Mouse (Mus musculus) brain, embryonic 14.5 days (tissue): ENCODE measurements around the gene Ly6g5b.

ENCODE experiments used
- CTCF ChIP-seq: fragments of 200-500 bp; IDR thresholded peaks from 2 replicates; pipeline ENCODE4 v1.5.1; 2012; ENCODE audit warnings: inconsistent platforms, mild to moderate bottlenecking, moderate library complexity, borderline replicate concordance; ENCODE audit not compliant: insufficient read depth, insufficient read length; ENCODE audit errors: extremely low read depth
- POLR2A ChIP-seq: fragments of 200-500 bp; IDR thresholded peaks from 2 replicates; pipeline ENCODE4 v1.6.1; 2012; ENCODE audit warnings: mild to moderate bottlenecking, inconsistent platforms, borderline replicate concordance; ENCODE audit not compliant: poor library complexity, insufficient read depth, insufficient read length, severe bottlenecking; ENCODE audit errors: extremely low read depth

- TF ChIP-seq POLR2A (no peak), CTCF (no peak)
These were observed 35.5 kb downstream of the Ly6g5b start for GRCm38 (mm10) chr17:35079778-35080177.
